Mouse (Mus musculus): ENCODE data around the gene Hectd4.

The Hectd4 gene

DNA sequence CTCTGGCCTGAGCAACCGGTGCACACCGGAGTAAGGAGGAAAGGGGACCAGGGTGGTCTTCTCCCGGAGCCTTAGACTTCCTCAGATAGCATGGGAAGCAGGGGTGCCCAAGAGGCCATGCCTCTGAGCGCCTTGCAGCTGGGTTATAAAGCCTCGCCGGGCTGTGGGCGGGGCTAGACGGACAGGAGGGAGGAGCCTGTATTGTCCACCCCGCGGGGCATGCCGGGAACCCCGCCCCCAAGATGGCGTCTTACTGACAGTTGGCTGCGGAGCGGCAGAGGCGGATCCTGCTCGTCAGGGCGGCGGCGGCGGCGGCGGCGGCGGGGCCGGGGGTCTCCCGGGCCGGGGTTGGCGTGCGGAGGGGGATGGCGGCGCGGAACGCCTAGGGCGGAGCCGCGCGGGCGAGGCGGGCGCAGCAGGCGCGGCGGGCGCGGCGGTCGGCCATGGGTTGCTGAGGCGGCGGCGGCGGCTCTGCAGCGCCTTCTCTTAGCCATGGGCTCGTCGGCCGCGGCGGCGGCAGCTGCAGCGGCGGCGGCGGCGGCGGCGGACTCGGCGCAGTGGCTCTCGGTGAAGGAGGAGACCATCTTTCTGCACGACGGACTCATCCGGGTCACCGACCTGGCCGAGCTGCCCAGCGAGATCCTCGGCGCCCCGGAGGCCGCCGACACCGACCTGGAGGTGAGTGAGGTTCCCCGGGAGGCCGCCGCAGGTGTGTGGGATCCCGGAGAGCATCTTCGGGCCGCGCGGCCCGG, at the start of gene Hectd4:
Gene Hectd4, plus strand, starts transcription at position 240 of the 752 bp plus-strand sequence.
- DNase-seq (ENCODE audit: inconsistent age in 2 of 2, low spot score in 1 of 2): peak; percentile 96 to 99

DNA sequence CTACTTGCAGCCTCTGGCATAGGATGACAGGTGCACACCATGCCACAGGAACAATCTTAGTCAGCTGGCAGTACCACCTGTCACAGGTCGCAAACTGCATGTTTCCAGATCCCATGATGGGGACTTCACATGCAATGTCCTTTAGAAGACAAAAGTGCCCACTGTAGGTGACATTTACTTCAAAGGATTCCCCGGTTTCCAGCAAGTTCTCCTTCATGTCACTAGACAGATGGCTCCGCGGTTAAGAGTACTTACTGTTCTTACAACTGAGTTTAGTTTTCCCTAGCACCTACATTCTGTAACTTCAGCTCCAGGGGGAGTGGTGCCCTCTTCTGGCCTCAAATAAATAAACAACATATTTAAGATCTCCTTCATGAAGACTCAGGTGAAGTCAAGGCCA, 47.2 kb upstream of the Hectd4 start:
- peak; percentile 48 to 73 for DNase-seq (ENCODE audit: inconsistent age in 2 of 2, low spot score in 1 of 2)

DNA sequence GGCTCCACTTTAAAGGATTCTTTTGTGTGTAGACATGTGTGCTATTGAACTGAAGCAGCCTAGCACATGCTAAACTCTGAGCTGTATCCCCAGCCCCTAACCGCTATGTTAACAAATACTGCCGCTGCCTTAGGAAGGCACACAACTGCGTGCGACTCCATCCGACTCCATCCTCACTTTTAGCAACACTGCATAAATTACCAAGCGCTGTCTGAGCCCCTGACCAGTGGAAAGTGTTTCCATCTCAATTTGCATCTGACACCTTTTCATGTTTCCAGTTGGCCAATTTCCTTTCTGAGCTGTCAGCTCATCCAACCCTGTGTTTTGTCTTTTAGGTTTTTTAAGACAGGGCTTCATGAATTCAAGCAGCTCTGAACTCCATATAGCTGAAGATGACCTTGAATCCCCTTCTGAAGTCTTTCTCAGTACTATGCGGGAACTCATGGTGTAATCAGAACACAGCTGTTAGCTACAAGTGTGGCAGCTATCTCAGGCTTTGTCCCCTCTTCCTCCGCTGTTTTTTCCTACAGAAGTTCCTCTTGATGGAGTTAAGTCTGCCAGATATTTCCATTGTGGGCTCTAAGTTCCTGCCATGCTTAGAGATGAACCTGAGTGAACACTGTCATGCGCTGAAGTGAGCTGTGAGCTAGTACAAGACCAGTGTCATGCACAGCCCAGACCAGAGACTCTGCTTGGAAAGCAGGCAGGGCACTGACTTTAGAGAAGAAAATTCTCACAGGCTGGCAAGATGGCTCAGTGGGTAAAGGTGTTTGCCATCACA, 40.8 kb upstream of the Hectd4 start:
- DNase-seq (ENCODE audit: inconsistent age in 2 of 2, low spot score in 1 of 2): no peak

DNA sequence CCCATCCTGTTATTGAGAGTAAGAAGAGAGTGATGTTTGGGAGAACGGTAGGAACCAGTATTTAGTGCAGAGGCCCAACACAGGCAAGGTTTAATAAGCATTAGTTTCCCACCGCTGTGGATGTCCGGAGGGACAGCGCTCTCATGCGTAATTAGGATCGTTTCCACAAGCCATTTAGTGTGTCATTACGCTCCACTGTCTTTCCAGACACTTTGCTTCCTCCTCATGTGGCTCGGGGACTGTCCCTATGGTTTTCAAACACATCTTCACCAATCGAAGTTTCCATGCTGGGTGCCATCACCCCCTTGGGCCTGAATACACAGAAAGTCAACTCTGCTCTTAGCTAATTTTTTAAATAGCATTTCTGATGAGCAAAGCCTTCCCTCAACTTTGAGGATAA, 36.8 kb upstream of the Hectd4 start:
- DNase-seq (ENCODE audit: inconsistent age in 2 of 2, low spot score in 1 of 2): no peak

DNA sequence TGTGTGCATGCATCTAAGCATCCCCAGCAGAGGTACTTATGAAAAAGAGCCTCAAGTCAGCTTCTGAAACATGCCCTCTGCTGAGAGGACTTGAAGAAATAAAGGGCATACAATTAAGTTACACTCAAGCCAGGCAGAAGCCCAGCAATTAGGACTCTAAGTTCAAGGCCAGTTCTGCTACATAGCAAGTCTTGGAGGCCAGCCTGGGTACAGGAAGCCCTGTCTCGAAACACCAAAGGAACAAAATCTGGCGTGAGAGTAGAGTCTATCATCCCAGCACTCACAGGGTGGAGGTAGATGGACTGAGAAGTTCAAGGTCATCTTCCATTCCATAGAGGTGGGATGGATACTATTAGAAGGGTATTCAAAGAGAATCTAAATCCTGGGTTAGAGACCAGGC, 35.6 kb upstream of the Hectd4 start:
- DNase-seq (ENCODE audit: inconsistent age in 2 of 2, low spot score in 1 of 2): peak; percentile 60 to 64

- DNase-seq (ENCODE audit: inconsistent age in 2 of 2, low spot score in 1 of 2): peak in 1 of 2 experiments; percentile 58
Observed at GRCm38 (mm10) chr5:121184945-121185551, 35.0 kb upstream of the Hectd4 start.

GRCm38 (mm10) chr5:121187580-121188001, 32.4 kb upstream of the Hectd4 start:
- peak; percentile 53 to 69 for DNase-seq (ENCODE audit: inconsistent age in 2 of 2, low spot score in 1 of 2)

DNA sequence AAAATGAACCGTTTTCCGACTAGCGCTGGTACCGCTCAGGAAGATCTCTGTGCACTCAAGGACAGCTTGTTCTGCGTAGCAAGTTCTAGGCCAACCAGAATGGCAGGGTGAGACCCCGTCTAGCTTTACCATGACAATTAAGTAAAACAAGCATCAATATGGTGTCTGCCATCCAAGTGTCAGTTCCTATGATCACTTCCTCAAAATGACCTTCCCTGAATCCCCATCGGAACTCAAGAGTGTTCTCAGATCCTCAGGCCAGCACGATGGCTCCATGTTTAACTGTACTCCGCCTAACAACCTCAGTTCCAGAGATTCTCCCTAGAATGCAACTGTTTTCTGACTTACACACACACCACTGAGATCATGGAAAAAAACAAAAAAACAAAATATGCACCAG, 31.8 kb upstream of the Hectd4 start:
- DNase-seq (ENCODE audit: inconsistent age in 2 of 2, low spot score in 1 of 2): no peak

GRCm38 (mm10) chr5:121189182-121189581, 30.8 kb upstream of the Hectd4 start:
- DNase-seq (ENCODE audit: inconsistent age in 2 of 2, low spot score in 1 of 2): no peak

DNA sequence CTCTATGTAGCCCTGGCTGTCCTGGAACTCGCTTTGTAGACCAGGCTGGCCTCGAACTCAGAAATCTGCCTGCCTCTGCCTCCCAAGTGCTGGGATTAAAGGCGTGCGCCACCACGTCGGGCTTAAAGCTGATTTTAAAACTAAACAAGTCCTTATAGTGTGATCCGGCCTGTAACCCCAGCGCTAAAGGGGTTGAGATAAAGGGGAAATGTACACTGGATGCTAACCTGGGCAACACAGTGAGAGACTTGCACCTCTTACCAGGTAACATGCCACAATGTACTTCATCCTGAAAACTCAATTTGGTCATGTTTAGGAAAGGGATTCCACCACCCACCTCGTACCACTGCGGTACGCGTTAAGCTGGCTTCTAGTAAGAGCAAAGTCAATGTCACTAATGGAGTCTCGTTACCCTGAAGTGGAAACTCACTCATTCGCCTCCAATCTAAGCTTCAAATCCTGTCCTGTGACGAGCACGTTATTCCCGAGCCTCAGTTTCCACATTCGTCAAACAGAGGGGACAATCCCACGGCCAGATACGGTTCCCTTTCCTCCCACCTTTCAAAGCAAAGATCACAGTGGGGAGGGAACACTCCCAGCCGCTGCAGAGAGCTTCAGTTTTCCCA, 29.7 kb upstream of the Hectd4 start:
- DNase-seq (ENCODE audit: inconsistent age in 2 of 2, low spot score in 1 of 2): peak in 1 of 2 experiments; percentile 55

DNA sequence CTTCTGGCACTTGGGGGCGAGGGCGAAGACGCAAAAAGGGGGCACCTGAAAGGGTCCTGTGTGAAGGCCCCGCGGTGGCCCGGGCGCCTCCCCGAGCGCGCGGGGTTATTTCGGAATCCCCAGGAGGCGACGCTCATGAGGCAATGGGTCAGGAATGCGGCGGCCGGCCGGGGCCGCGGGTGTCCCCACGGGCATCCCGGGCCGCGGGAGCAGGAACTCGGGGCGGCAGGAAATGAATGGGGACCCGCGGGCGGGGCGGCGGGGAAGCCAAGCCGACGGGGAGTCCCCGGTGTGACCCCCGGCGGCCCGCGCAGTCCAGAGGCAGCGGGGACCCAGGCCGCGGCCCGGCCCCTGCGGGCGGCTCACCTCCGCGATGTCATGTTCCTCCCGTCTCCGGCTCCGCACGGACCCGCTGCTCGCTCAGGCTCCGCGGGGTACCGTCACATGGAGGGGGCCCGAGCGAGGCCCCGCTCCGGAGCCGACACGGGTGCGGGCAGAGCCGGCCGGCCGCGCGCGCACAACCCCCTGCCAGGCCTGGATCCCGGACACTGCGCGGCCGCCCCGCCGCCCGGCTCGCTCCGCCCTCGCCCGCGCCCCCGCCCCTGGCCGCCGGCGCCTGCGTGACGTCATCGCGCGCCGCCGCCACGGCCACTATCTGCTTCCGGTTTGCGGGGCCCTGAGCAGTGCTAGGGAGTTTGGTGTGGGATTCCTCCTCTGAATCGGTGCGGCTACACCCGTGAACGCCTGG, 29.0 kb upstream of the Hectd4 start, which contains the start of gene Ptpn11:
Gene Ptpn11, minus strand, starts transcription at position 562 of the 748 bp plus-strand sequence.
- DNase-seq (ENCODE audit: inconsistent age in 2 of 2, low spot score in 1 of 2): peak; percentile 88 to 96

- DNase-seq (ENCODE audit: inconsistent age in 2 of 2, low spot score in 1 of 2): no peak
Observed at GRCm38 (mm10) chr5:121191584-121191906, 28.5 kb upstream of the Hectd4 start.

DNA sequence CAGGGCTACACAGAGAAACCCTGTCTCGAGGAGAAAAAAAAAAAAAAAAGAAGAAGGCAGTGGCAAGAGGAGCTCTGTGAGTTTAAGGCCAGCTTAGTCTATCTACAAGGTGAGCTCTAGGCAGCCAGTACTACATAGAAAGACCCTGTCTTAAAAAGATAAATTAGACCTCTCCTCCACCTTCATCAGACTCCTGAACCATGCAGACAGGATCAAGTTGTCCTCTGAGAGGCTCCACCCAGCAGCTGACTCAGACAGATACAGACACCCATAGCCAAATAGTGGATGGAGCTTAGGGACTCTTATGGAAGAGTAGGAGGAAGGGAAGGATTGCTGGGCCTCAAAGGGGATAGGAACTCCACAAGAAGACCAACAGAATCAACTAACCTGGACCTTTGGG, 25.8 kb upstream of the Hectd4 start:
- peak in 1 of 2 experiments; percentile 30 for DNase-seq (ENCODE audit: inconsistent age in 2 of 2, low spot score in 1 of 2)

GRCm38 (mm10) chr5:121196764-121197163, 23.3 kb upstream of the Hectd4 start:
- no peak for DNase-seq (ENCODE audit: inconsistent age in 2 of 2, low spot score in 1 of 2)

GRCm38 (mm10) chr5:121197337-121197736, 22.7 kb upstream of the Hectd4 start:
- peak in 1 of 2 experiments; percentile 70 for DNase-seq (ENCODE audit: inconsistent age in 2 of 2, low spot score in 1 of 2)

- no peak for DNase-seq (ENCODE audit: inconsistent age in 2 of 2, low spot score in 1 of 2)
Observed at GRCm38 (mm10) chr5:121198376-121198775, 21.6 kb upstream of the Hectd4 start.

- DNase-seq (ENCODE audit: inconsistent age in 2 of 2, low spot score in 1 of 2): peak in 1 of 2 experiments; percentile 81
Observed at GRCm38 (mm10) chr5:121201739-121202138, 18.3 kb upstream of the Hectd4 start.

- peak in 1 of 2 experiments; percentile 33 for DNase-seq (ENCODE audit: inconsistent age in 2 of 2, low spot score in 1 of 2)
Observed at GRCm38 (mm10) chr5:121202467-121202866, 17.6 kb upstream of the Hectd4 start.

GRCm38 (mm10) chr5:121204132-121205089, 15.6 kb upstream of the Hectd4 start, which contains the start of gene Rpl6:
Gene Rpl6, plus strand, starts transcription at chr5:121204481.
- DNase-seq (ENCODE audit: inconsistent age in 2 of 2, low spot score in 1 of 2): peak; percentile 87 to 96
